Mouse (Mus musculus) kidney, adult 9 months (tissue): Measurements from ENCODE around the gene Abhd17b.

Experiments
- DNase-seq: peaks from one replicate; pipeline ENCODE4 v3.0.0; 2022

Abhd17b gene

DNA sequence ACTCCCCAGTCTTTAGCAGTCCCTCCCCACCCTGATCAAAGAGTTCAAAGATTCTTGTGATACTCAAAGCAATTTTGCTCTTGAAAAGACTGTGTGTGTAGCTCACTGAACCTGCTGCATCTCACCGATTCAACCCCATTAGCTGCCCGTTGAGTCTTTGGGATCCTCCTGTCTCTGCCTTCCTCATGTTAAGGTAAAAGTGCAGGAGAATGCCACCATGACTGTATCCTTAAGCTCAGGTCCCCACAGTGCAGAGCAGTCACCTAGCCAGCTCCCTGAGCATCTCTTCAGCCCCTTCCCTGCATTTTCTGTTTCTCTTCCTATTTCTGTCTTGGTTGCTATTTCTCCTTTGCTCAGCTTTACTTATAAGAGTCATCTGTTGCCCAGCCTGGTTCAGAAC is 80.2 kb downstream of the Abhd17b start:
- DNase-seq = no peak

DNA sequence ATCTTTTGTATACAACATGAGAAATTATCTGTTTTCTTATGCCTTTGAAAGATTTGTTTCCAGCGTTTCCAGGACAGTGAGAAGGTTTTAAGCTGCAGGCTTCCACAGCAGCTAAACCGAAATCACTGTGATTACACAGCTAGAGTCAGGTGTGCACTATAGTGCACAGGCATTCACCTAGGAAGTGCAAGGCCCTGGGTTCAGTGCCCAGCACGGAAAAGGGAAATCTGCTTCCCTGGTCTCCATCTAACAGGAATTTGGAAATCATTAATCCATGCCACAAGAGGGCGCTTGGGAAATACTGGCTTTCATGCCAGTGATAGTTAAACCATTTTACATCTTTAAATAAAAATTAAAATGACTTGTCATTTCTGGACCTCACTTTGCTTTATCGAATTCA is 81.1 kb downstream of the Abhd17b start:
- peak; percentile 54 for DNase-seq
